Mouse (Mus musculus): ENCODE results near the gene Defb19. TPM values are rescaled to one million over a fixed set of nuclear protein-coding genes. Genes with fewer than 3 reads are reported as not detected.
A peak's percentile ranks its signal among the peaks of the same experiment; 100 is the strongest.

Gene Defb19
- total RNA-seq, 4 experiments from 2014 or later: not detected

DNA sequence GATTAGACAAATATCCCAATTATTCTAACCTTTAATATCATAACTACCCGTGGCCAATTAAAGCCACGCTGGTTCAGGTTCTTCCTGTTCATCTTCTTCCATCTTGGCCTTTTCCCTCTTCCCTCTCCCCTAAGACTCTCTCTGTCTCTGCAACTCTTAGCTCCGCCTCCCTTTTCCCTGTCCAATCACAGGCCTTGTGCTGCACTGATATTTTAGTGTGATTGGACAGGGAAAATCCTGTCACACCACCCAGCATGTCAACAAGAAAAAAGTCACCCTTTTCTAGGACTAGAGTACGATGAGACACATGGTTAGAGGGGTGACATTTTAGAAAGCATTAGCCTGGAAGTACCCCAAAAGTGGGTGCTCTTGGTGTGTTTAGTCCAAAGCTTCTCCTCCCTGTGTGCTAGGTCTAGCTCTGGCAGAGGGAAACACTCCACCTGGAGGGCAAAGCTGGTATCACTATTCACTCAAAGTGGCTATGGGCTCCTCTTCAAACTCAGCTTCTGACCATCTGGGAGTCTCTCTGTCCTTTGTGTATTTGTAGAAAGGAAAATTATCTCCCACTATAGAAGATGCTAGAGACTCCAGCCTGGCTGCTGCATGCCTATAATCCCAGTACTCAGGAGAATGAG, 6.9 kb upstream of the Defb19 start:
- peak in 1 of 2 experiments; percentile 12 for DNase-seq (ENCODE audit: low spot score in 2 of 2)

DNA sequence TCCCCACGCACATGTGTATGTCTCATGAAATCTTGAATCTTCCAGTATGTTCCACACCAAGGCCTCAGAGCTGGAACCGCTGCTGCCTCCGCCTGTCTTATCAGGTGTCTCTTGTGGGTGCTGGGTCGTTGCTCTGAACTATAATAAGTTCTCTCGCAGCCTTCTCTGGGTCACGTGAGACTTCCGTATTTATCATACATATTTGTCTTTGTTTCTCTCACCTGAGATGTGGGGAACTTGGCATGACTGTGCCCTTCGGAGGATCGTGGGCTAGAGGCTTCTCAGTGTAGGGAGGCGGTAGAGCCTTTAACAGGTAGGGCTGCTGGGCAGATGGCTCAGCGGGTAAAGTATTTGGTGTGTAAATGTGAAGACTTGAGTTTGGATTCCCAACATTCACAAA, 500 bp upstream of the Defb19 start:
- no peak for DNase-seq (ENCODE audit: low spot score in 2 of 2)

DNA sequence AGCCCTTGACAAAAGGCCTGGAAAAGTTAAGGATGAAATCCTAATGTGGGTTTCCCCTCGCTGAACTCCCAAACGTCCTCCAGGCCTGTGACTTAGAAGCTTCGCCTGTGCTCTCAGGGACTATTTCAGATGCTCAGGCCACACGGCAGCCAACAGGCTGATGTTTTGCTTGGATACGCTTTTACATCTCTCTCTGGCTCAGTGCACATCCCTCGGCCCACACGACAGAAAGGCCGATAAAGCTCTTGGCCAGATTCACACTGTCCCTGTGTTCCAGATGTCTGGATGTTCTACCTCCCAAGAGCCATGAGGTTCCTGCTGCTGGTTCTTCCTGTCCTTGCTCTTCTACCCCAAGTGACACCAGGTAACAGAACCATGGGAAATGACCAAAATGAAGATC, 6.6 kb downstream of the Defb19 start:
- no peak for DNase-seq (ENCODE audit: low spot score in 2 of 2)

DNA sequence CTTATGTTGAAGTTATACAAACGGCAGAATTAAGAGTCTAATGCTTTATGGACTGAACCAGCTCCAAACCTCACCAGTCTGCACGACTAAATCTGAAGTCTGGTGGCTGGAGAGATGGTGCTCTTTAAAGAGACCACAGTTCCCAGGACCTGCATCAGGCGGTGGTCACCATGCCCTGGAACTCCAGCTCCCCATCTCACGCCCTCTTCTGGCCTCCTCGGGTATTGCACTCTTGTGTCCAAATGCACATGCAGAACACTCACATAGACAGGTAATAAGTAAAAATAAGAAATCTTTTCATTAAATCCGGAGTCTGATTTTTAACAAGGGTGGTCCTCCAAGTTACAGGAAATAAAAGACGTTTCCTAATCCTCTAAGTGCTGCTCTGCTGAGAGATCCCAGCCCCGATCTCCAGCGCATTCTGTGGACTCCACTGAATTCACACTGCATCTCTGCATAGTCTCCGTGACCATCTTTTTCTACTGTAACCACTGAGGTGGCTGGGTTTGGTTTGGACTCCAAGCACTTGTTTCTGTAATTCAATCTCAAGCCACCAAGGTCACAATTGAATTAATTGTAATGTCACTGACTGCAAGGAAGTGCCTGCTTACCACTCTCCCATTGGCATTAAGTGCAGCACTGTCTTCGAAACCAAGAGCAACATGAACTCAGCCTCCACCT, 7.9 kb downstream of the Defb19 start, which contains the start of gene Defb21:
Defb21 (plus strand) TSS at position 631 of the 681 bp plus-strand sequence.
- DNase-seq (ENCODE audit: low spot score in 2 of 2): no peak

DNA sequence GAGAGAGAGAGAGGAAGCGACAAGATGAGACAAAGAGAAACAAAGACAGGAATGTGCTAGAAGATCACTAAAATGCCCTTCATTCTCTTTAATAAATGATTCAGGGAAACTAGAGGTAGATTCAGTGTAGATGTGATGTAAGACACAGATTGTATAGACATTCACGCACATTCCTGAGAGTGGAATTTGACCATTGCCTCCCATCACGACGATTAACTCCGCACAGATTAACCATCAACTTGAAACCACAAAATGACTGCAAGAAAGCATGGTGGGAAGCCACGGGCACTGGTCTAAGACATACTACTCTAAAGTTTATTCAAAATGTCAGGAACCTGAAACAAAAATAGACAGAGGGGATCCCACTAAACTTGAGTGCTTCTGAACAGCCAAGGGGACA, 9.8 kb downstream of the Defb19 start:
- DNase-seq (ENCODE audit: low spot score in 2 of 2): no peak

DNA sequence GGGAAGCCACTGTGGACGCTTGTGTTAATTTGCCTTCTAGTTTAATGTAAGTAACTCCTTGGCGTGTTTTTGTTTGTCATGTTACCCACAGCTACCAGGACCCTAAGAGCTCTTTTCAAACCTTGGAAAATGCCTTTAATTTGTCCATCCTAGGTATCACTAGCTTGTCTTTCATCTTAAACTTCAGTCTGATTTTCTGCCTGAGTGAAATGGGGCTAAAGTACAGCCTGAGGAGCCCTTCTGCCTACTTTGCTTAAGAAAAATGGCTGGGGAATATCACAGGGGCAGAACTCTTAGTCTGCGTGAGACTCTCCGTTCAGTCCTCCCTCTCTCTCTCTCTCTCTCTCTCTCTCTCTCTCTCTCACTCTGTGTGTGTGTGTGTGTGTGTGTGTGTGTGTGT, 10.2 kb downstream of the Defb19 start:
- DNase-seq (ENCODE audit: low spot score in 2 of 2): no peak

DNA sequence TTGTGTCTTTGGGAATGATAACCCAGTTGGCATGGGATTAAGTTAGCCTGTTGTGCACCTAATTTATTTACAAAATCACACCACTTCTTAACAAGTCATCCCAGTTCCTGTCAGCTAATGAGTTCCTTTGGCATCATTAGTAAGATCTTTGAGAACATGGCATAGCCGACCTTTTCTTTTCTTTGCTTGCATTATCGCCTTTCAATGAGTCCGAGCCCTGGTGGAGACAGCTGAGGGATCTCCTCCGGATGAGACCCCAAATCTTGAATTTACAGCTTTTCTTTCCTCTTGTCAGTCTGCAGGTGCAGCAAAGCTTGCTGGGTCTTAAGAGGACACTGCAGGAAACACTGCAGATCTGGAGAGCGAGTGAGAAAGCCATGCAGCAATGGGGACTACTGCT, 11.1 kb downstream of the Defb19 start, which contains the start of gene Gm17416:
Gm17416 (plus strand) TSS at position 301 of the 400 bp plus-strand sequence.
- no peak for DNase-seq (ENCODE audit: low spot score in 2 of 2)

DNA sequence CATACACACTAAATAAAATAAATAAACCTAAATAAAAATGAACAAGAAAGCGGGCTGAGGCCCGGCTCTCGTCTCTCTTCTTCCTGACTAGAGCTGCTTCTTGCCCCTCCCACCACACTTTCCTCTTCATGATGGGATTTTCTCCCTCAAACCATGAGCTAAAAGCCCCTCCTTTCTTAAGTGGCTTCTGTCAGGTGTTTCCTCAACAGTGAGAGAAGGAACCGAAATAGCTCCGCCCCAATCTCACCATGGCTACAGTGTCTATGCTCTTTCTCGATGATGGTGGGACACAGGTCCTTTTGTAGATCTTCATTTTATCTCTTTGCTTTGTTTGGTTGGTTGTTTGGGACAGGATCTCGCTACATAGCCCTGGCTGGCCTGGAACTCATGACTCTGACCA, 23.5 kb downstream of the Defb19 start:
- no peak for DNase-seq (ENCODE audit: low spot score in 2 of 2)

DNA sequence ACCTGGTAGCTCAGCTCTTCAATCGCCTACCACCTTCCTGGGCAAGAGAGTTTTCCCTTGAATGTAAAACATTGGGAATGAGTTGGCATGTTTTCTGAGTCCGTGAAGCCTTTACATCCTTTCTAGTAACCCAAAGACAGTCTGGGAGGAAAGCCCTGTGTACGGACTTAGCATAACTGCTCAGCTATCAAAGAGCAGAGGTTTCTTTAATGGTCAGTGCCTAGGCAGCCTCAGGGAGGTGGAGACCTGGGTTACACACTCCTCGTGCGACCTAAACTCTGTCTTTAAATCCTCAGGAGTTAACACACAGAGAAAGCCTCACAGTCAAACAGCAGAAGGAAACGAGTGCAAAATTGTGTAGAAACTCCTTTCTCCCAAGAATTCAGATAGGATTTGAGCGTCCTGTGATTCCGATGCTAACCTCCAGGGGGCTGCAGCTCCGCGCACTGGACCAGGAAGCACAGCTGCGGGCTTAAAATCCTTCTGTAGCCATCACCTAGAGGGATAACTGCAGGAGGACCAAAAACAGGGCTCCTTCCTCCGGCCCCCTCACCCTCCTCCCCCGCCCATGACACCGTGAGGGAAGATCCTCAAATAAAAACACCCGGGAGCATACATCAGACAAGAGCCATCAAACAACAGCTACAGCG, 26.2 kb downstream of the Defb19 start:
- DNase-seq (ENCODE audit: low spot score in 2 of 2): peak; percentile 22 to 54

DNA sequence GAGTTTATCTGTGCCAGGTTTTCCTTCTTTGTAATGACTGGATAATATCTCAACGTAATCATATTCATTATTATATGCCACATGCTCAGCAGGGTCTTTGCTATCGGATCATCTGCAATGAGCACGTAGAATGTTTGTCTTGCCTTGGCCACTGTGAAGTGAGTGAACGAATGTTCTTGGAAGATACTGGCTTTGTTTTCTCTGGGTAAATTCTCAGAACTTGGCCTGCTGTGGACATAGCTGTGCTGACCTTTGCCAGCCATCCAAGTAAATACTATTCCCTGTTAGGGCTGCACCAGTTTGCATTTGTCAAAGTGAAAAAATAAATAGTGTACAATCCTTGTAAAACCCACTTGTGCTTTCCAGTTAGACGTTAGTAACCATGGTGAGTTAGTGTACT, 32.0 kb downstream of the Defb19 start:
- no peak for DNase-seq (ENCODE audit: low spot score in 2 of 2)

DNA sequence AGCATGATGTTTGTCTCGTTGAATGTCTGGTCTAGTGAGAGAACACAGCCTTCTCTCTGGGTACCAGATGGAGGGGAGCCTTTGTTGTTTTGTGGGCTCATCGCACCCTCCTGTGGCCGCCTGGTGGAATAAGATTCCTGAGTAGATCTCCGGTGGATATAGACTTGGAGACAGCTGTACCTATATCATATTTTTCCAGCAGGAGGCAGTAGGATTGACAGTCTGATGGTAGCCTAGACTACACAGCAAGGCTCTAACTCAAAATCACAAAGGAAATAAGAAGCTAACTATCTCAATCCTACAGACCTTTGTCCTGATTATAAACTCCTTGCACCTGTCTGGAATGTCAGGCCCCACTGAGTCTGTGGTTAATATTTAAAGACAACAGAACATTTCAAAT, 35.4 kb downstream of the Defb19 start:
- peak; percentile 66 to 74 for DNase-seq (ENCODE audit: low spot score in 2 of 2)

DNA sequence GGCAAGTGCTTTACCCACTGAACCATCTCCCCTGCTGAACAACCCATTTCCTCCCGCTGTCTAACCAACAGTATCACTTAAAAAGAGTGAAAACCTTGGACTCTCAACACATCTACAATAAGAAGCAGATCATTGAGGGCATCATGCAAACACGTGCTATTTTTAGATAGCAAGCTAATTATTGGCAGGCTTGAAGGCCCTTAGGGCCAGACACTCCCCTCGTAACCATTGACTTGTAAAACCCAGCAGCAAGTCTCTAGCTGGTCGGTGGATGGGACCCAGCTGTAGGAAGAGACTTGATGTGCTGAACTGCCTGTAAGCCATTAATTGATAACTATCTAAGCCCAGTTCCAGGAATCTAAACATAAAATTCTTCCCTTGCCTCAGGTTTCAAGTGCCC, 36.6 kb downstream of the Defb19 start:
- no peak for DNase-seq (ENCODE audit: low spot score in 2 of 2)

DNA sequence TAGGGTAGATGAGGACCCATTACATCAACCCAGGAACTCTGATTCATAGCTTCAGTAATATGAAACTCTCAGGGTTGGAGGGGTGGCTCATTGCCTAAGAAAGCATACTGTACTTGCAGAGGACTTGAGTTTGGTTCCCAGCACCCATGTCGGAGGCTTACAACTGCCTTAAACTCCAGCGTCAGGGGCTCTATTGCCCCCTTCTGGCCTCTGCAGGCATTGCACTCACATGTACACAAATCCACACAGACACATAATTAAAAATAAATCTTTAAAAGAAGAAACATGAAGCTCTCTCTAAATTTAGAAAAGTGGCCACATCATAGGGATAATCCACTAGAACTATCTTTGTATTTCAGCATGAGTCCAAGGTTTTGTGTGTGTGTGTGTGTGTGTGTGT, 37.2 kb downstream of the Defb19 start:
- no peak for DNase-seq (ENCODE audit: low spot score in 2 of 2)

DNA sequence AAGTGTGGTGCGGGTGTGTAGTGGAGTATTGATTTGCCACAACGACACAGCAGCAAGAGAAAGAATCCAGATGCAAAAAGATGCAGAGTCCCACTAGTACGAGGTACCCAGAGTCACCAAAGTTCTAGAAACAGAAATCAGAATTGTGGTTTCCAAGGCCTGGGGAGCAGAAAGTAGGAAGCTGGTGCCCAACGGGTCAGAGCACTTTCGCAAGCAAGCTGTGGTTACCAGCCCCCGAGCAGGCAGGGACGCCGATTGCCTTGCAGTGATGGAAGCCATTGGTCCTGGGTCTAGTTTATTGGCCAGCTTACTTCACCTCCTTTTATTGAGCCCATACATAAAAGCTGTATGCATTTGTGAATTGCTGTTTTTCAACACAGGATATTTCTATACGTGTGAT, 38.1 kb downstream of the Defb19 start:
- no peak for DNase-seq (ENCODE audit: low spot score in 2 of 2)

DNA sequence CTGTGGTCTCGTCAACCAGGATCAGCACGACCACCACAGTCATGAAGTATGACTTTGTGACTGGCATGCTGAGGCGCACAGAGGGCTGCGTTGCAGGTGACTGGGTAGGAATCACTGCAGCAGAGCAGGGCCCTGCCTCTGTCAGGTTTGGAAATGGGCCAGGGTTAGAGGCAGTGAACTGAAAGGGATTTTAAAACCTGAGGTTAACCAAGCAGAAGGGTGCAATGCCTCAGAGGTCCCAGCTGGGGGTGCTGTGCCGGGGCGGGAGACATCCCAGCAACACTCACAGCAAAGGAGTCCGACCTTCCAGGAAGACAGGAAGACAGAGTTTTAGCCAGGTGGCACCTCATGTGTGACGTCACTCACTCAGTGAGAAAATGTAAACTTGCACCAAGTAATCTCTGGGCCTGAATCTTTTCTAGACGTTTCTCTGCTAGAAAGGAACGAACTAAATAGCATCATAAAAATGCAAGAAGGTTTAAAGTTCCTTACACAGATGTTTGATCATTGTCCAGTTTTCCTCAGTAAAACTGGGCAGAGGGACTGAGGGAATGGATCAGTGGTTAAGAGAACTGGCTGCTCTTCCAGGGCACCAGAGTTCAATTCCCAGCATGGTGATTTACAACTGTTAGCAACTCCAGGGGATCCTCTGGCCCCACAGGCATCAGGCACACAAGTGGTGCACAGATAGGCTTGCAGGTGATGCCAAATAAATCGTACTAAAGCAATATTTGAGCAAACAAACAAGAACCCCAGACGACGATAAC, 40.0 kb downstream of the Defb19 start, which contains the start of gene Defb29:
Defb29 (minus strand) TSS at position 155 of the 767 bp plus-strand sequence.
- no peak for DNase-seq (ENCODE audit: low spot score in 2 of 2)

Other genes with a start within 250 kb of the Defb19 start
- 100 to 1,000 TPM; 108 to 121 (median 111) TPM for gene Rbck1, start 247.7 kb downstream of the Defb19 start, total RNA-seq (2022)
- 1 to 10 TPM; 1.2 to 2.4 (median 1.4) TPM for gene Trib3, start 236.3 kb downstream of the Defb19 start, total RNA-seq (2022)
- 100 to 1,000 TPM in 2 of 4 experiments, 10 to 100 TPM in 2; 90.3 to 104 (median 96.4) TPM for gene Nrsn2, start 203.7 kb downstream of the Defb19 start, total RNA-seq (2022)
- 10 to 100 TPM; 13.7 to 17.3 (median 16.5) TPM for gene Sox12, start 182.2 kb downstream of the Defb19 start, total RNA-seq (2022)
- gene Zcchc3, start 165.3 kb downstream of the Defb19 start, total RNA-seq (2022): 10 to 100 TPM in 2 of 4 experiments, 1 to 10 TPM in 2; 9.1 to 10.4 (median 9.9) TPM
- 1 to 10 TPM; 2.5 to 3.9 (median 3.0) TPM for gene 6820408C15Rik, start 164.7 kb downstream of the Defb19 start, total RNA-seq (2022)
- not detected for gene Defb23, start 115.7 kb downstream of the Defb19 start, total RNA-seq (2022)
- under 1 TPM in 1 of 4 experiments, not detected in 3; 0.73 TPM for gene Defb20, start 103.2 kb downstream of the Defb19 start, total RNA-seq (2022)
- gene Defb22, start 90.2 kb downstream of the Defb19 start, total RNA-seq (2022): not detected
- gene Defb26, start 68.6 kb downstream of the Defb19 start, total RNA-seq (2022): not detected
- not detected for gene Defb28, start 62.1 kb downstream of the Defb19 start, total RNA-seq (2022)
- gene Defb29, start 40.2 kb downstream of the Defb19 start, total RNA-seq (2022): not detected
- gene Gm17416, start 11.0 kb downstream of the Defb19 start, total RNA-seq (2022): not detected
- gene Defb21, start 7.6 kb downstream of the Defb19 start, total RNA-seq (2022): not detected
- not detected for gene Defb45, start 19.1 kb upstream of the Defb19 start, total RNA-seq (2022)
- gene Defb36, start 24.0 kb upstream of the Defb19 start, total RNA-seq (2022): not detected
- not detected for gene Defb25, start 42.7 kb upstream of the Defb19 start, total RNA-seq (2022)
- 1 to 10 TPM in 1 of 4 experiments, under 1 TPM in 3; 0.61 to 1.1 (median 0.72) TPM for gene Rem1, start 46.6 kb upstream of the Defb19 start, total RNA-seq (2022)
- 10 to 100 TPM; 69.8 to 81.5 (median 78.5) TPM for gene H13, start 89.1 kb upstream of the Defb19 start, total RNA-seq (2022)
- gene Mcts2, start 106.7 kb upstream of the Defb19 start, total RNA-seq (2022): 10 to 100 TPM; 17.7 to 21.8 (median 19.0) TPM
- 10 to 100 TPM; 18.1 to 24.9 (median 22.5) TPM for gene Id1, start 155.9 kb upstream of the Defb19 start, total RNA-seq (2022)
- gene Cox4i2, start 173.9 kb upstream of the Defb19 start, total RNA-seq (2022): 1 to 10 TPM in 3 of 4 experiments, under 1 TPM in 1; 0.92 to 2.4 (median 2.2) TPM

Data from layer of hippocampus, adult 8-10 months (tissue).